ENCODE assay signal across 7 mouse cellular contexts in the genomic region with DNA sequence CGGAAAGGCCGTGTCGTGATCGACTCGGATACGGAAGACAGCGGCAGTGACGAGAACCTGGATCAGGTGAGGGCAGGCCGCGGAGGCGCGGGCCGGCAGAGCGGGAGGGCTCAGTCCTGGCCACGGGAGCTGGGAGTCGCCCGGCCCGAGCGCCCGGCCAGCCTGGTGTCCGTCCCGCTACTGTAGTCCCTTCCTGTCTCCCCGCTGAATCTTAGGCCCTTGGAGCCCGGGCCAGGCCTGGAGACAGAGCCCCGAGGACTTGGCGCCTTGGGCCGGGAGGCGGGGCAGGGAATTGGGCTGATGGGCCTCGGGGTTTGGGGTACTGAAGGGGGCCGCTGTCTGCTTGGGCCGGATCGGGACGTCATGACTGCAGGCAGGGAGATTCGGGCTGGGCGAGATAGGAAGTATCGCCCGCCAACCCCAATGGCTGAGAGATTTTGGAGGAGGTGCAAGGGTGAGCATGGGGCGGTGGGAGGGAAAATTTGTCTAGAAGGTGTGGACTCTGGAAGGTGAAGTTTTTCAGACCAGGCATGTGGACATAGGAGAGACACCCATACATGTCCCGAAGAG. TPM values are rescaled to one million over a fixed set of nuclear protein-coding genes. Genes with fewer than 3 reads are reported as not detected.
DNase-seq lines count a peak whose midpoint lies in the region; ATAC-seq and TF ChIP-seq lines count a peak whose summit lies in the region.

No protein-coding gene starts in this region.

- no peaks in the 10 kb centered on the region for H3K27me3 ChIP-seq in testis, adult 2 months (ENCODE audit: control insufficient read depth, insufficient read depth, low read length)
- H3K27me3 ChIP-seq in lung, postnatal 0 days (replicated peaks; ENCODE audit: insufficient read depth, low read length) = no peaks in the 10 kb centered on the region
- no peaks in the 10 kb centered on the region for H3K27me3 ChIP-seq in stomach, postnatal 0 days (ENCODE audit: control insufficient read depth, insufficient read depth, low read length)

- H3K9ac ChIP-seq in lung, postnatal 0 days (replicated peaks; ENCODE audit: low read depth) = peak overlapping the region; percentile 90
- H3K9ac ChIP-seq in stomach, postnatal 0 days (ENCODE audit: low read length) = peak overlapping the region; percentile 95

- H3K9me3 ChIP-seq in lung, postnatal 0 days (ENCODE audit: low read length) = no peaks in the 10 kb centered on the region
- H3K9me3 ChIP-seq in stomach, postnatal 0 days (ENCODE audit: control insufficient read depth, low read length) = no peaks in the 10 kb centered on the region

- WGBS in lung, postnatal 0 days = under 1% methylated on average over 37 of the region's 39 CpGs
- WGBS in stomach, postnatal 0 days = under 1% methylated on average over 34 of the region's 39 CpGs

- no peak; the same call in 1 of the 2 replicates for TF ChIP-seq POLR2A in testis, adult 2 months (IDR thresholded peaks at IDR 0.05; ENCODE audit: control insufficient read depth, low read depth, low read length)

- no peak for DNase-seq in testis, postnatal 14 days (ENCODE audit: low spot score)
- DNase-seq in c-Kit-positive CD71-negative TER-119-negative erythroid progenitor cells, embryonic 14.5 days (ENCODE audit: low read depth) = peak; percentile 50
- peak; percentile 64 for DNase-seq in lung, postnatal 0 days (ENCODE audit: low spot score)
- DNase-seq in stomach, postnatal 0 days (ENCODE audit: low spot score) = no peak
- no peak for DNase-seq in layer of hippocampus, adult 9-10 months (ENCODE audit: low spot score)

- ATAC-seq in hematopoietic stem cell, adult 5-6 weeks (replicated peaks in 1 of 2; ENCODE audit: insufficient read depth in 1 of 2, low FRiP score in 2 of 2, low TSS enrichment in 1 of 2, low read depth in 1 of 2, poor library complexity in 2 of 2, severe bottlenecking in 2 of 2) = peak; percentile 43 to 58; a peak in 3 of 4 replicates
- ATAC-seq in lung, postnatal 0 days = peak; percentile 86
- ATAC-seq in stomach, postnatal 0 days (ENCODE audit: low FRiP score, low TSS enrichment) = peak; percentile 88

- no peak for TF ChIP-seq EP300 in lung, postnatal 0 days (IDR thresholded peaks at IDR 0.05)
- TF ChIP-seq EP300 in stomach, postnatal 0 days (optimal IDR thresholded peaks at IDR 0.05) = no peak

- peak overlapping the region; percentile 83 for H3K27ac ChIP-seq in testis, adult 2 months (ENCODE audit: control insufficient read depth, insufficient read depth, low read depth, low read length)
- H3K27ac ChIP-seq in lung, postnatal 0 days (ENCODE audit: low read length) = peak overlapping the region; percentile 92
- H3K27ac ChIP-seq in stomach, postnatal 0 days (replicated peaks) = peak overlapping the region; percentile 83

- H3K36me3 ChIP-seq in testis, adult 2 months (ENCODE audit: control insufficient read depth, insufficient read depth, low read length) = no peaks in the 10 kb centered on the region
- H3K36me3 ChIP-seq in lung, postnatal 0 days (ENCODE audit: insufficient read depth, low read length) = no peaks in the 10 kb centered on the region
- no peaks in the 10 kb centered on the region for H3K36me3 ChIP-seq in stomach, postnatal 0 days (ENCODE audit: control insufficient read depth, insufficient read depth, low read length)

- H3K4me3 ChIP-seq in testis, adult 2 months (ENCODE audit: control insufficient read depth, low read depth, low read length) = peak overlapping the region; percentile 90
- H3K4me3 ChIP-seq in lung, postnatal 0 days (ENCODE audit: low read depth, low read length) = peak overlapping the region; percentile 80
- H3K4me3 ChIP-seq in stomach, postnatal 0 days (ENCODE audit: low read depth, low read length) = peak overlapping the region; percentile 96

- no peaks in the 10 kb centered on the region; the same call in 1 of the 2 replicates for H3K4me1 ChIP-seq in testis, adult 2 months (ENCODE audit: control insufficient read depth, insufficient read depth, low read length)
- H3K4me1 ChIP-seq in lung, postnatal 0 days (ENCODE audit: insufficient read depth, low read depth, low read length) = no peaks in the 10 kb centered on the region
- no peaks in the 10 kb centered on the region for H3K4me1 ChIP-seq in stomach, postnatal 0 days (replicated peaks; ENCODE audit: control insufficient read depth, insufficient read depth)

- no peak for TF ChIP-seq CTCF in testis, adult 2 months (IDR thresholded peaks at IDR 0.05; ENCODE audit: control insufficient read depth, insufficient read depth, insufficient replicate concordance, low read depth, low read length)
- TF ChIP-seq CTCF in lung, postnatal 0 days (IDR thresholded peaks at IDR 0.05) = no peak
- no peak for TF ChIP-seq CTCF in stomach, postnatal 0 days (IDR thresholded peaks at IDR 0.05; ENCODE audit: low read depth)

- peak overlapping the region; percentile 87 for H3K4me2 ChIP-seq in lung, postnatal 0 days (replicated peaks; ENCODE audit: low read depth, low read length)
- H3K4me2 ChIP-seq in stomach, postnatal 0 days (replicated peaks; ENCODE audit: low read depth) = peak overlapping the region; percentile 62

RNA-seq across cellular contexts. Expression of a gene that starts 0.4 kb away (rescaled TPM):
- 9.3 and 11.8 TPM in 2 replicates for polyA plus RNA-seq in testis, adult 2 months (2012; rRNA removed)
- 33.1 and 44.5 TPM in 2 replicates for total RNA-seq in hematopoietic stem cell, adult 5-6 weeks (2017)
- 39.2 and 40.0 TPM in 2 replicates for polyA plus RNA-seq in lung, postnatal 0 days (2015; fragmentation: Nextera tagmentation; extraction: Ambion mirVana)
- polyA plus RNA-seq in stomach, postnatal 0 days (2015; fragmentation: Nextera tagmentation; extraction: Ambion mirVana) = 27.4 and 33.2 TPM in 2 replicates

RNA-seq across cellular contexts. Expression of a gene that starts 12.7 kb away (rescaled TPM):
- polyA plus RNA-seq in testis, adult 2 months (2012; rRNA removed) = 5.2 and 6.7 TPM in 2 replicates
- total RNA-seq in hematopoietic stem cell, adult 5-6 weeks (2017) = 22.4 and 27.0 TPM in 2 replicates
- polyA plus RNA-seq in lung, postnatal 0 days (2015; fragmentation: Nextera tagmentation; extraction: Ambion mirVana) = 22.8 and 23.3 TPM in 2 replicates
- polyA plus RNA-seq in stomach, postnatal 0 days (2015; fragmentation: Nextera tagmentation; extraction: Ambion mirVana) = 28.0 and 28.6 TPM in 2 replicates

RNA-seq across cellular contexts. Expression of a gene that starts 57.0 kb away (rescaled TPM):
- polyA plus RNA-seq in testis, adult 2 months (2012; rRNA removed) = 10.3 and 11.4 TPM in 2 replicates
- total RNA-seq in hematopoietic stem cell, adult 5-6 weeks (2017) = 20.5 and 22.9 TPM in 2 replicates
- polyA plus RNA-seq in lung, postnatal 0 days (2015; fragmentation: Nextera tagmentation; extraction: Ambion mirVana) = 2.8 and 3.0 TPM in 2 replicates
- 8.5 and 9.3 TPM in 2 replicates for polyA plus RNA-seq in stomach, postnatal 0 days (2015; fragmentation: Nextera tagmentation; extraction: Ambion mirVana)

RNA-seq across cellular contexts. Expression of a gene that starts 57.2 kb away (rescaled TPM):
- polyA plus RNA-seq in testis, adult 2 months (2012; rRNA removed) = 6.0 and 7.1 TPM in 2 replicates
- total RNA-seq in hematopoietic stem cell, adult 5-6 weeks (2017) = 80.2 and 97.9 TPM in 2 replicates
- 3.9 and 5.7 TPM in 2 replicates for polyA plus RNA-seq in lung, postnatal 0 days (2015; fragmentation: Nextera tagmentation; extraction: Ambion mirVana)
- 17.6 and 23.7 TPM in 2 replicates for polyA plus RNA-seq in stomach, postnatal 0 days (2015; fragmentation: Nextera tagmentation; extraction: Ambion mirVana)

Comparison
In these comparisons a context has a peak if more than half of its experiments do, and no peak if none do; other contexts are left out.
1. DNase-seq: peak in c-Kit-positive CD71-negative TER-119-negative erythroid progenitor cells, embryonic 14.5 days (single experiment) and lung, postnatal 0 days (single experiment); none in testis, postnatal 14 days (single experiment), stomach, postnatal 0 days (single experiment) and layer of hippocampus, adult 9-10 months (single experiment).
2. Peak in every context shown above with its lines, with median percentiles within 50 percentile points of each other: H3K27ac ChIP-seq, H3K4me3 ChIP-seq and ATAC-seq.